Mouse (Mus musculus): ENCODE results near the gene Slc25a39.
"Not testable (repeated sequence)": the region's sequence is repeated elsewhere in the genome, so short reads cannot be mapped to it uniquely, and the experiment has no call there.

Slc25a39 gene

DNA sequence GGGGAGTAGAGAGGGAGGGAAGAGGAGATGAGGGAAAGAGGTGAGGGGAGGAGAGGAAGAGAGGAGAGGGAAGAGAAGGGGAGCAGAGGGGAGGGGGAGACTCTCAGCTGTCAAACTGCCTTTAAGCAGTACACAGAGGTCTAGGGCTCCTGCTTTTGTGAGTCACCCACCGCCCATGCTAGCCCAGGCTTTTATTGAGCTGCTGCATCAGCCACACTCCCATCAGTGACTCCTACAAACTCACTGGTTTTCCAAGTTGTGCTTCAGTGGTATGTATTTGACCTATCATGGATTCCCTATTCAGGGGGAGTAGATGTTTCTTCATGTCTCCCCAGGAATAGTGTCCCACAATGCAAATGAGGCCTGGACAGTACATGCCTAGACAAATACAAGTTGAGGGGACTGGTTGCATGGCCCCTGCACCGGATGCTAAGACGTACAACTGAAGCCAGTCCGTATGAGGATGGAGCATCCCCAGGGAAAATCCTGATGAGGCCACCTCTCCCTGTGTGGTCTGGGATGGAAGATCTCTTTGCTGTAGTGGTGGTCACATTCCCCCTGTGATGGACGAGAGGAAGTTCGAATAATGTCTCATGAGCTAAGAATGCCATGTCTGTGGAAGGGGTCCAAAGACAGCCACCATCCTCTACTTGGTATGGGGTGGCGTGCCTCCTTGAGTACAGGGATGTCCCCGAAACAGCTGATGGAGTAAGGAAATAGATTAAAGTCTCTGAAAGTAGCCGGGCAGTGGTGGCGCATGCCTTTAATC lies 7.5 kb upstream of the Slc25a39 start:
- no peak for ATAC-seq (ENCODE audit: low TSS enrichment)

DNA sequence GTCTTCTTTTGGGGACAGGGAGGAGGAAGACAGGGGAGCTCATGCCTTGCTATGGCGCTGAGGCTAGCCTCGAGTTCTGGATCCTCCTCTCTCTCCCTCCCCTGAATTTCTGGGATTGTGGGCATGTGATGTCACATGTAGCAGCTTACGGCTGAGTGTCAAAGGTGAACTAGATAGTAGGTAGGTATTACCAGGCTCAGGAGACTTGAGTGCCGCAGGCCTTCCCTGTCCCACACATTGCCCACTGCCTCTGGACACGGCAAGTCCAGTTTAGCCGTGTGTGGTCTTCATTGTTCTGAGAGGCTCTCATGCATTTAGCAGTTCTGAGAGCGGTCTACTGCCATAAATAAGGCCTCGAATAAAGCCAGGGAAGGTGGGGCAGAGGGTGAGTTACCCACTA lies 5.3 kb upstream of the Slc25a39 start:
- no peak for ATAC-seq (ENCODE audit: low TSS enrichment)

DNA sequence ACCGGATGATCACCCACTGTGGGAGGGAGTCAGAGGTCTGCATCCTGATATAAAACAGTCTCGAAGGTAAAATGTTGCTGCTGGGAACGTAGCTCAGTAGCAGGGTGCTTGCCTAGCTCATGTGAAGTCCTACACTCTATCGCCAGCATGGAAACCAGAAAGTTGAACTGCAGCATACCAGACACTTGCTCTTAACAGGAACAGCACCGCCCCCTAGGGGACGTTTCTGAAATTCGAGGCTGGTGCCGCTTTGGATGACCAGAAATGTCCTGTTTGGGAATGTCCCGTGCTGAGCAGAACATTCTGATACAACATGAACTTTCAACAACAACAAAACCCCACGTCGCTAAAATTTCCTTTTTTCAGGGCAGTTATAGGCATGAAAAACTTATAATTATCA lies 4.0 kb upstream of the Slc25a39 start:
- peak; percentile 42; the same call in 1 of the 2 replicates for ATAC-seq (ENCODE audit: low TSS enrichment)

DNA sequence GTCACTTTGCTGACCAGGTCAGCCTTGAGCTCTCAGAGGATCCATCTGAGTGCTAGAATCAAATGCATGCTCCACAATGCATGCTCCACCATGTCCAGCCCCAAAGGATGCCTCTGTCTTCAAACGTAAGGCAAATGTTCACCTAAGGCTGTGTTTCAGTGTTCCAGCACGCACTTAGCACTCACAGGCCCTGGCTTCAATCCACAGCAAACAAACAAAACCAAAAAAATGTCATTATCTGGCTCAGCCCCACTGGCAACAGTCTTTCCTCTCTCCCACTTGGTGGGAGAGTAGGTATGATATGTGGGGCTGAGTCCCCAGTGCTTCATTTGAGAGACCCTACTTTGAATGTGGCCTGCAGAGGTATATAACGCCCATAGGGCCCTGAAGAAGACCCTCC lies 3.3 kb upstream of the Slc25a39 start:
- no peak for ATAC-seq (ENCODE audit: low TSS enrichment)

GRCm38 (mm10) chr11:102410345-102410744 lies 2.6 kb upstream of the Slc25a39 start:
- ATAC-seq (ENCODE audit: low TSS enrichment), result not testable (repeated sequence)

DNA sequence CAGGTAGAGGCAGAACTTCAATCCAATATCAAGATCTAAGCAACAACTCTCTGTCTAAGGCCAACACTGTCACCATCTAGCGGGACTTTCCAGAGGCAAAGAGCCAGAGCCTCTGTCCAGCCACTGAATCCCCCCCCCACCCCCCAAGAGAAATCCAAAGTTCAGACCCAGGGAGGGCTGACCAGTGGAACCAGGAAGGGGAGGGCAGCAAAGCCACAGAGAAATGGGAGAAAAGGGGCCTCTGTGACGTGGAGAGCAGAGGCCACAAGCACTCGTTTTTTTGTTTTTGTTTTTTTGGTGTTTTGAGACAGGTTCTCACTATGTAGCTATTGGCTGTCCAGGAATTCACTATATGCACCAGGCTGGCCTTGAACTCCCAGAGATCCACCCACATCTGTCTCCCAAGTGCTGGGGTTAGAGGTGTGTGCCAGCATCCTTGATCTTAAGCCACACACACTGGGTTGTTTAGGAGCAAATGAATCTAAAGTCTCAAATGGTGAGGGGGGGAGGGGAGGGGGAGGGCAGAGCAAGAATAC lies 2.1 kb upstream of the Slc25a39 start:
- ATAC-seq (ENCODE audit: low TSS enrichment), result no peak

GRCm38 (mm10) chr11:102408888-102409794 lies 1.4 kb upstream of the Slc25a39 start:
- no peak for ATAC-seq (ENCODE audit: low TSS enrichment)

DNA sequence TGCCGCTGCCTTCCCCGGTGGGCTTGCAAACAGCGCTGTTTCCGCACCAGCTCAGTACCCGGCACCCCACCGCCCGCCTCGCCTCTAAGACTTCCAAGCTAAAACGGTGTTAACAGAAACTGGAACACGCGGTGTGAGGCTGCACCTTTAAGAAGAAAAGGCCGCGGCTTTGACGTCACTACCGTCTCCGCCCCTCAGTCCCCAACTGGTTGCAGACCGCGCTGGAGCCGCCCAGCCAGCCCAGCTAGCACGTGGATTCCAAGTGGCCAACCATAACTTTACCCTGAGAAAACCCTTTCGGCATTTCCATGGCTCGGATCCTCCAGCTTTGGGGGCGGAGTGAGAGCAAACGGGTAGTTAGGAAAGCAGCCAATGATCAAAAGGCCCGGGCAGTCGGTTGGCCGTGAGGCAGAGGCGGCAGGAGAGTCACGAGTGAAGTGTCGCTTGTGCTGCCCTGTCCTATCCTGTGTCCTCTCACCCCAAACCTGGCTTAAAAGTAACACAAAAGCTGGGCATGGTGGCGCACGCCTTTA lies 664 bp upstream of the Slc25a39 start:
- peak; percentile 83 for ATAC-seq (ENCODE audit: low TSS enrichment)

- peak; percentile 54; the same call in 1 of the 2 replicates for ATAC-seq (ENCODE audit: low TSS enrichment)
These were observed 579 bp downstream of the Slc25a39 start for GRCm38 (mm10) chr11:102406900-102407833.

GRCm38 (mm10) chr11:102406401-102406800 lies 1.3 kb downstream of the Slc25a39 start:
- ATAC-seq (ENCODE audit: low TSS enrichment), result no peak

DNA sequence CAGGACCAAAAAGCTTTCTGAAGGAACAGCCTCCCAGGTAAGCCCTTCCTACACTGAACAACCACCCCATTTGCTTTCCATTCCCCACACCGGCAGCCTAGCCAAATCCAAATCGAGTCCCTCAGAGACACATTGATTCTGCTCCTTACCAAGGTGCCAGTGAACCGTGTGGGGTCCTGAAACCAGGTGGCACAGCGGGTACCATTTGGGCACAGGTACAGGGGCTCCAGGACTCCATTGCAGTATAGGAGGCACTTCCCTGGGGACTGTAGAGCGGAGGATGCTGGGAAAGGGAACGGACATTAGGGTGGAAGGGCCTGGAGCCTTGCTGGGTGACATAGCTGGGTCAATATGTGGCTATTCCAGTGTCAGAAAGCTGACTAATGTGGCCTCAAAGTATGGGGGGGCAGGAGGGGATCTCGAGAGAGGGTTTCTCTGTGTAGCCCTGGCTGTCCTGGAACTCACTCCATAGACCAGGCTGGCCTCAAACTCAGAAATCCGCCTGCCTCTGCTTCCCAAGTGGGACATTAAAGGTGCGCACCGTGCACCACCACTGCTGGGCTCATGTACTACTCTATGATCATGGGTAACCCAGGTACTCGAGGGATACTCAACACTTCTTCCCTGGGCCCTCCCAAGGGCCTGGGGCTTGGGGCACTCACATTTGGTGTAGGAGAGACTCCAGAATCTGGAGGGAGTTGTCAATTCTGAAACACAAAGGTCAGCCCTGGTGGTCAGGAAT lies 2.0 kb downstream of the Slc25a39 start:
- ATAC-seq (ENCODE audit: low TSS enrichment), result no peak

- ATAC-seq (ENCODE audit: low TSS enrichment), result no peak
These were observed 3.4 kb downstream of the Slc25a39 start for GRCm38 (mm10) chr11:102404161-102405010.

- ATAC-seq (ENCODE audit: low TSS enrichment), result no peak
These were observed 4.1 kb downstream of the Slc25a39 start for GRCm38 (mm10) chr11:102403657-102404056.

GRCm38 (mm10) chr11:102401898-102402500 lies 5.7 kb downstream of the Slc25a39 start:
- ATAC-seq (ENCODE audit: low TSS enrichment), result no peak

GRCm38 (mm10) chr11:102400513-102401084 lies 7.1 kb downstream of the Slc25a39 start:
- ATAC-seq (ENCODE audit: low TSS enrichment), result no peak

GRCm38 (mm10) chr11:102399610-102400072 lies 8.1 kb downstream of the Slc25a39 start:
- no peak for ATAC-seq (ENCODE audit: low TSS enrichment)

DNA sequence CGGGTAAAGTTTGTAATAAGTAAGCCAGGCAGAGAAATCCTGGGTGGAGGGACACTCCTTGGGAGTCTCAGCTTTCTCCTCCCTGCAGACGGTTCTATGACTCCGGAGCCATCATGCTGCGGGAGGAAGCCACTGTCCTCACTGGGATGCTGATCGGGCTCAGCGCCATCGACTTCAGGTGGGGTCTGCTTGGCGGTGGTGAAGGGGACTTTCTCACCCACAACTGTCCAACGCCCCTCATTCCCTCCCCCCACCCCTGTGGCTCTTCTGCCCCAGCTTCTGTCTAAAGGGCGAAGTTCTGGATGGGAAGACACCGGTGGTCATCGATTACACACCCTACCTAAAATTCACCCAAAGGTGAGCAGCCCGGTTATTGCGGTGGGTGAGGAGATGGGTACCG lies 8.6 kb downstream of the Slc25a39 start:
- no peak for ATAC-seq (ENCODE audit: low TSS enrichment)

GRCm38 (mm10) chr11:102398007-102398825 lies 9.5 kb downstream of the Slc25a39 start:
- no peak for ATAC-seq (ENCODE audit: low TSS enrichment)
